Mouse (Mus musculus) intestine, postnatal 0 days (tissue): Measurements from ENCODE around the gene Itgb1. TPM values are rescaled to one million over a fixed set of nuclear protein-coding genes. Genes with fewer than 3 reads are reported as not detected.
A peak's percentile ranks its signal among the peaks of the same experiment; 100 is the strongest.

Source experiments
- ATAC-seq: fragments of 200-750 bp; cut with Nextera tagmentation; 2 replicates; pipeline ENCODE4 v1.8.0; 2017; ENCODE audit warnings: mild to moderate bottlenecking, moderate TSS enrichment, moderate library complexity
- H3K27ac ChIP-seq: fragments of 300-500 bp; sonication (generic); 2 replicates; pipeline ENCODE4 v1.5.1; 2014; ENCODE audit warnings: mild to moderate bottlenecking, low read depth, low read length, moderate library complexity
- H3K27me3 ChIP-seq: fragments of 300-500 bp; sonication (generic); replicated peaks from 2 replicates; pipeline ENCODE4 v1.6.1; 2014; ENCODE audit warnings: low read length, mixed read lengths; ENCODE audit not compliant: control insufficient read depth, insufficient read depth
- H3K36me3 ChIP-seq: fragments of 300-500 bp; sonication (generic); 2 replicates; pipeline ENCODE4 v1.6.1; 2014; ENCODE audit warnings: mild to moderate bottlenecking, moderate library complexity; ENCODE audit not compliant: control insufficient read depth, insufficient read depth
- H3K4me1 ChIP-seq: fragments of 300-500 bp; sonication (generic); replicated peaks from 2 replicates; pipeline ENCODE4 v1.6.1; 2014; ENCODE audit warnings: antibody characterized with exemption, low read length, mixed read lengths; ENCODE audit not compliant: control insufficient read depth, insufficient read depth
- H3K4me2 ChIP-seq: fragments of 300-500 bp; sonication (generic); replicated peaks from 2 replicates; pipeline ENCODE4 v1.6.1; 2014; ENCODE audit warnings: low read depth, mild to moderate bottlenecking, moderate library complexity
- H3K4me3 ChIP-seq: fragments of 300-500 bp; sonication (generic); 2 replicates; pipeline ENCODE4 v1.5.1; 2014; ENCODE audit warnings: low read depth, low read length
- H3K9ac ChIP-seq: fragments of 300-500 bp; sonication (generic); 2 replicates; pipeline ENCODE4 v1.6.1; 2014; ENCODE audit warnings: mild to moderate bottlenecking, low read depth, low read length
- H3K9me3 ChIP-seq: fragments of 300-500 bp; sonication (generic); 2 replicates; pipeline ENCODE4 v1.6.1; 2016; ENCODE audit warnings: mixed run types; ENCODE audit not compliant: control insufficient read depth
- CTCF ChIP-seq: sonication (generic); IDR thresholded peaks from 2 replicates; pipeline ENCODE4 v1.5.1; 2016; ENCODE audit warnings: low read depth, mild to moderate bottlenecking, control low read depth, antibody characterized with exemption, moderate library complexity
- WGBS: fragments of 180-500 bp; shearing (Covaris S2); extraction: QIAGEN DNeasy Blood & Tissue Kit; methylation state at CpG from one replicate; pipeline ENCODE4 v1.1.7; 2014; 5-methylcytosine and 5-hydroxymethylcytosine counted together
- polyA plus RNA-seq: library from polyadenylated mRNA; unstranded; fragments of >200 nt; fragmentation: Nextera tagmentation; extraction: Ambion mirVana; gene quantifications from 2 replicates; pipeline ENCODE4 v1.2.1, GENCODE M21; 2015

Itgb1 gene
- polyA plus RNA-seq = 185 and 188 TPM in 2 replicates

DNA sequence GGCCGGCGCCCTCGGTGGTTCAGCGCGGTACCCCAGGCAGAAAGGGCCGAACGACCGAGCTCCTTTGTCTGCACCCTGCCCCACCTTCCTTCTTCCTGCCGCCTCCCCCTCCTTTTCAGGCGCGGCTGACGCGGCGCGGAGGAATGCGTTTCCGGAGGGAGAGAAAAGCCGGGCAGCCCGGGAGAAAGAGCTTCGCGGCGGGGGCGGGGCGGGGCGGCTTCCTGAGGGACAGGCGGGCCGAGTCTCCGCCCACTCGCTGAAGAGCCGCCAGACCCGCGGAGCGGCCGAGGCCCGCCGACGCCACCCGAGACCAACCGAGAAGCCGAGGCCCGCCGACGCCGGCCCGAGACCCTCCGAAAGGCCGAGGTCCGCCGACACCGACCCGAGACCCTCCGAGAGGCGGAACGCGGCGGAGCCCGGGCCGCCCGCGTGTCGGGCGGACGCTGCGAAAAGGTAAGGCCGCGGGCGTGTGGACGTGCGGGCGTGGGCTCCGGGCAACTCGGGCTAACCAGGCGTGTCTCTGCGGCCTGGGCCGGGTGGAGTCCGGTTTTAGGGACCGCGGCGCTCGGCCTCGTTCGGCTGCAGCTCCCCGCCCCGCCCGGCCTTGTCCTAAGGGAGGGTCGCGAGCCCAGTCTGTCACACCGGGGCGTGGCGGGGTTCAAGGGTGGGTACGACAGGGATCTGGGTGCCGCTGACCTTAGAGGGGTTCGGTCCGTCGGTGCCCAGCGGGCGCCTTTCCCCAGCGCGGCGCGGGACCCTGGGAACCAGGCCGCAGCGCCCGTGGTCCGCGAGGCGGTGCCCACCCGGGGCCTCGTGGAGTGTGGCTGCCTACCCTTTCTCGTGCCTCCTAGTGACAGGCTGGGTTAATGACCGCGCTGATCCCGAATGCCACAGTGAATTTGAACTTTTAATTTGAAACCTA, at the start of gene Itgb1:
Itgb1 (plus strand) TSS at position 148 of the 922 bp plus-strand sequence.
- H3K9ac ChIP-seq = peak within 1 kb of the TSS; percentile 98
- peak within 1 kb of the TSS; percentile 83 for H3K4me3 ChIP-seq
- no peaks in the 10 kb centered on the region for H3K9me3 ChIP-seq
- peak within 1 kb of the TSS; percentile 98 for H3K27ac ChIP-seq
- TF ChIP-seq CTCF = peak; percentile 63
- under 1% methylated on average over 100 of the region's 113 CpGs for WGBS
- H3K27me3 ChIP-seq = no peaks in the 10 kb centered on the region
- peak within 1 kb of the TSS; percentile 70 for H3K4me2 ChIP-seq
- no peaks in the 10 kb centered on the region for H3K36me3 ChIP-seq
- peaks cover 4% of the 10 kb centered on the region; the same call in 1 of the 2 replicates for H3K4me1 ChIP-seq
- ATAC-seq = peak; percentile 95

- H3K4me2 ChIP-seq = no peak overlapping the region
- no peak overlapping the region for H3K27ac ChIP-seq
- H3K4me1 ChIP-seq = no peaks in the 10 kb centered on the region
- ATAC-seq = no peak
- no peaks in the 10 kb centered on the region for H3K36me3 ChIP-seq
- no peaks in the 10 kb centered on the region for H3K9me3 ChIP-seq
- WGBS = 73% methylated on average over 1 of the region's 1 CpGs
- no peak overlapping the region for H3K9ac ChIP-seq
- H3K4me3 ChIP-seq = no peak overlapping the region
- H3K27me3 ChIP-seq = no peaks in the 10 kb centered on the region
- TF ChIP-seq CTCF = no peak
Observed at GRCm38 (mm10) chr8:128643104-128643503, 42.4 kb upstream of the Itgb1 start.

DNA sequence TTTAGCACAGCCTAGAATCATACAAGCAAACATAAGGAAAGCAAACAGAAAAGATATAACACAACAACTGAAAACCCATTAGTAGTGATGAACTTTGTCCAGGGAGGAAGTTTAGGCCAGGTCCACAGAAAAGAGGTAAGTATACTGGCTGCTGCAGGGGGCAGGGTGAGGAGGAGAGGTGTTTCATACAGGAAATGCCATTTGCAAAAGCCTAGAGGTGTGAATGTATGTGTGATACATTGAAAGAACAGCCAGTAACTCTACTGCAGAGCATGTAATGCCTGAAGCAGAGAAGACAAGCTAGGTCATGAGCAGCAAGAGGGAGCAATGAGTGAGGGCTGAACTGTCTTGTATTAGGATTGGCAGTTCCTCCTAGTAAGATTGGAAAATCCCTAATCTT, 40.0 kb upstream of the Itgb1 start:
- H3K27me3 ChIP-seq = no peaks in the 10 kb centered on the region
- no peak overlapping the region for H3K27ac ChIP-seq
- TF ChIP-seq CTCF = no peak
- no peak overlapping the region for H3K4me2 ChIP-seq
- no peak overlapping the region for H3K4me3 ChIP-seq
- H3K4me1 ChIP-seq = no peaks in the 10 kb centered on the region
- no peaks in the 10 kb centered on the region for H3K9me3 ChIP-seq
- no peak for ATAC-seq
- H3K36me3 ChIP-seq = no peaks in the 10 kb centered on the region
- H3K9ac ChIP-seq = no peak overlapping the region

GRCm38 (mm10) chr8:128646456-128646855, 39.0 kb upstream of the Itgb1 start:
- no peak for ATAC-seq
- Histone ChIP-seq H3K4me3 (no peak overlapping the region), H3K9ac (no peak overlapping the region), H3K36me3 (no peaks in the 10 kb centered on the region), H3K4me1 (no peaks in the 10 kb centered on the region), H3K4me2 (no peak overlapping the region), H3K27ac (no peak overlapping the region), H3K27me3 (no peaks in the 10 kb centered on the region), H3K9me3 (no peaks in the 10 kb centered on the region)
- 79% methylated on average over 5 of the region's 5 CpGs for WGBS
- TF ChIP-seq CTCF = no peak

DNA sequence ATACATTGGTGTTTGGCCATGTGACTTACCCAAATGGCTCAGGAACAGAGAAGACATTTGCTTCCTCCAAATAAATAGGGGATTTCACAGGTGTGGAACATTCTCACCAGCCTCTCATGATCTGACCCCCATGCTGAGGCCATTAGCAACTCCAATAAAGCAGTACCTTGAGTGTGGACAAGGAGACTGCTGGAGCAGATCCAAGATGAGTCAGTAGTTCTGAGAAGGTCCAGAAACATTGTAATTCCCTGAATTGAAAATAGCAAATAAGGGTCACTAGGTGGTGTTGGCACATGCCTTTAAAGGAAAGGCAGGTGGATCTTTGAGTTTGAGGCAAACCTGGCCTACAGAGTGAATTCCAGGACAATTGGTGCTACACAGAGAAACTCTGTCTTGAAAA, 37.4 kb upstream of the Itgb1 start:
- TF ChIP-seq CTCF = no peak
- H3K27ac ChIP-seq = no peak overlapping the region
- H3K4me3 ChIP-seq = no peak overlapping the region
- H3K4me2 ChIP-seq = no peak overlapping the region
- no peaks in the 10 kb centered on the region for H3K9me3 ChIP-seq
- ATAC-seq = no peak
- H3K36me3 ChIP-seq = no peaks in the 10 kb centered on the region
- H3K4me1 ChIP-seq = no peaks in the 10 kb centered on the region
- no peaks in the 10 kb centered on the region for H3K27me3 ChIP-seq
- H3K9ac ChIP-seq = no peak overlapping the region

DNA sequence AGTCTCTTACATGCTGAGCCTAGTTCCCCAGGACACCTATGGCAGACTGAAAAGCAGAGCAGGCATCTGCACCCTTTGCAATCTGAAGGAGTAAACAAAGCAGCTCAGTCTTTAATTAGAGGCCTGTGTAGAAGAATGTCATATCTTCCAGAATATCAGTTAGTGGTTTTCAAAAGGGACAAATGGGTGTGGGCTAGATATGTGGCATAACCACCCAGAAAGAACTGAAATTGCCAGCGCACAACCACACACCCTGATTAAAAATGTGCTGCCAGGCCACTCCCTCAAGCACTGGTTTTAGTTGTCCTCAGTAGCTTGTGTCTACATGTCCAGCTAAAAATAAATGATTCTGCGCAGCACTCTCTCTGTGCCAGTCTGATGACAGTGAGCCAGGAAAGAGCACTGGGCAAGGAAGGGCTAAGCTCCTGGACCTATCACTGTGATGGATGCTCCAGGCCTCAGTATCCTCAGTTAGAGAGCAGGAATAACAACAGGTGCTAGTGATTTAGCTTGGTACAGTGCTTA, 35.1 kb upstream of the Itgb1 start:
- Histone ChIP-seq H3K4me2 (no peak overlapping the region), H3K9ac (no peak overlapping the region), H3K36me3 (no peaks in the 10 kb centered on the region), H3K9me3 (no peaks in the 10 kb centered on the region), H3K4me3 (no peak overlapping the region), H3K4me1 (0 out of 2 replicates have a peak, but pooled peaks cover 3% of the 10 kb centered on the region), H3K27me3 (no peaks in the 10 kb centered on the region), H3K27ac (no peak overlapping the region)
- TF ChIP-seq CTCF = no peak
- 76% methylated on average over 2 of the region's 2 CpGs for WGBS
- ATAC-seq = no peak
